Mouse (Mus musculus) ES-Bruce4 (cell line): ENCODE measurements around the gene Fam107b. TPM values are rescaled to one million over a fixed set of nuclear protein-coding genes. Genes with fewer than 3 reads are reported as not detected.

Source experiments
- H3K27ac ChIP-seq: 2 replicates; pipeline ENCODE4 v1.5.1; 2012; ENCODE audit warnings: low read length, inconsistent platforms; ENCODE audit not compliant: insufficient read depth
- H3K27me3 ChIP-seq: 2 replicates; pipeline ENCODE4 v1.6.1; 2012; ENCODE audit warnings: mild to moderate bottlenecking, low read length, inconsistent platforms; ENCODE audit not compliant: control insufficient read depth, poor library complexity, insufficient read depth, severe bottlenecking
- H3K36me3 ChIP-seq: 2 replicates; pipeline ENCODE4 v1.6.1; 2012; ENCODE audit warnings: inconsistent platforms, mild to moderate bottlenecking, low read length, moderate library complexity; ENCODE audit not compliant: control insufficient read depth, poor library complexity, insufficient read depth, severe bottlenecking
- H3K4me1 ChIP-seq: one replicate; pipeline ENCODE4 v1.8.1; 2011; ENCODE audit warnings: low read length; ENCODE audit not compliant: control insufficient read depth, insufficient read depth
- H3K4me3 ChIP-seq: 2 replicates; pipeline ENCODE4 v1.5.1; 2011; ENCODE audit warnings: low read depth, mild to moderate bottlenecking, low read length
- H3K9ac ChIP-seq: 2 replicates; pipeline ENCODE4 v1.6.1; 2012; ENCODE audit warnings: low read depth, mild to moderate bottlenecking, inconsistent platforms; ENCODE audit not compliant: poor library complexity, severe bottlenecking
- H3K9me3 ChIP-seq: replicated peaks from 2 replicates; pipeline ENCODE4 v1.6.1; 2012; ENCODE audit warnings: mild to moderate bottlenecking, low read length, inconsistent platforms; ENCODE audit not compliant: control insufficient read depth, poor library complexity, insufficient read depth, severe bottlenecking
- CTCF ChIP-seq: IDR thresholded peaks from one replicate; pipeline ENCODE4 v1.8.1; 2011; ENCODE audit warnings: low read depth, low read length
- EP300 ChIP-seq: IDR thresholded peaks from 2 replicates; pipeline ENCODE4 v1.6.1; 2011; ENCODE audit warnings: low read depth, low read length; ENCODE audit not compliant: insufficient read depth
- POLR2A ChIP-seq: IDR thresholded peaks from one replicate; pipeline ENCODE4 v1.8.1; 2011; ENCODE audit warnings: low read length; ENCODE audit not compliant: insufficient read depth
- polyA plus RNA-seq: library from polyadenylated mRNA; stranded (reverse); fragments of >200 nt; gene quantifications from 2 replicates; pipeline ENCODE4 v1.2.4, GENCODE M21; 2011; ENCODE audit warnings: low read depth; ENCODE audit not compliant: missing spikeins, insufficient read depth, insufficient read length

Gene Fam107b
- polyA plus RNA-seq, 1 experiment = 54.4 TPM

DNA sequence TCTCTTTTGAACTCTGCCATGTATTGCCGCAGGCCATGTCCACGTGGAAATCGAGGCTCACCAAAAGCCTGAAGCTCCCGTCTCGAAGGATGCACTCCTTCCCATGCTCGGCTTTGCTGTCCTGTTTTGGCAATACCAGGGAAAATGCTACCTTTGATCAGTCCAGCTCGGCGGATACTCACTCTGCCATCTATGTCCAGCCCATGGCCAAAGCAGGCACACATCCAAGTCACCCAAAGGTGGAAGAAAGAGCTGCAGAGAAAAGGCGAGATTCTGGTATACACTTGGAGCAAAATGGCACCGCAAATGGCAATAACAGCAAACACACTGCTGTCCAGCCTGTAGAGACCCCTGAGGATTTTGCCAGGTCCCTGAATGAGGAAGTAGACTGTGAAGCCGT lies 318 bp downstream of the Fam107b start:
- no peak overlapping the region for H3K9ac ChIP-seq
- H3K36me3 ChIP-seq = no peaks in the 10 kb centered on the region
- H3K4me3 ChIP-seq = no peak overlapping the region
- TF ChIP-seq EP300 = no peak
- no peak for TF ChIP-seq POLR2A
- no peak for TF ChIP-seq CTCF
- no peaks in the 10 kb centered on the region for H3K27me3 ChIP-seq
- H3K4me1 ChIP-seq = no peaks in the 10 kb centered on the region
- H3K27ac ChIP-seq = no peak overlapping the region
- H3K9me3 ChIP-seq = no peaks in the 10 kb centered on the region

DNA sequence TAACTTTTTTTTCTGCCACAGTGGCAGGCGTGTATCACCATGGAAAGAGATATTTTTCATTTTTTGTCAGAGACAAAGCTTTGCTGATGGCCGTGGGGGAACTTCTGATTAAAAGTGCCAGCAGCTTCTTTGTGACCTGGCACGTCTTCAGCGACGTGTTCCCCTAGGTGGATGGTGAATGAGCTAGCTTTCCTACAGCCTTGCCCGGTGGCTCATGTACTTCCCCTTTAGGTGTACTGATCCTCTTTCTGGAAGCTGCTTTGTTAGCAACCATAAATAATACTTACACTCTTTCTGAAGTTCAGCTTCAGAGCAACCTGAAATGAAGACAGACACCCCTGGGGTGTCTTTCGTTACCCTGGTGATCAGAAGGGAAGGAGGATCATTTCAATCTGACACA lies 3.6 kb downstream of the Fam107b start:
- H3K9ac ChIP-seq = no peak overlapping the region
- no peak overlapping the region for H3K27ac ChIP-seq
- TF ChIP-seq POLR2A (no peak), CTCF (no peak), EP300 (no peak)
- H3K36me3 ChIP-seq = no peaks in the 10 kb centered on the region
- H3K9me3 ChIP-seq = no peaks in the 10 kb centered on the region
- H3K27me3 ChIP-seq = no peaks in the 10 kb centered on the region
- H3K4me3 ChIP-seq = no peak overlapping the region
- H3K4me1 ChIP-seq = no peaks in the 10 kb centered on the region

DNA sequence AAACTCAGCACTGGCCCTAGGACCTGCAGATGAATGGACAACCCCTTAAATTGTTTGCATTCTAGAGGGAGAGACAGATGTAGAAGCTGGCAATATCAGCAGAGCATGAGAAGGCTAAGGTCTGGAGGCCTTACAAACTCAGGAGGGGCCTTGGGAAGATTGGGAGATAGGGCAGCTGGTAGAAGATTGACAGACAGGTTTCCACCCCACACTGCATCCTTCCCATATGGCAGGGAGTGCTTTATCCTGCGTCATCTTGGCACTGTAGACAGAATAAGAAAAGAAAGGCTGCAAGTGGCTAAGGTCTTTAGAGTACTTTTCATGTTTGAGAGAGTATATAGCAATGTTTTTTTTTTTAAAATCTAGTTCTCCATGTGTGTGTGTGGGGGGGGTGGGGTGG lies 4.9 kb downstream of the Fam107b start:
- Histone ChIP-seq H3K4me1 (no peaks in the 10 kb centered on the region), H3K9ac (no peak overlapping the region), H3K27ac (no peak overlapping the region), H3K27me3 (no peaks in the 10 kb centered on the region), H3K4me3 (no peak overlapping the region), H3K9me3 (no peaks in the 10 kb centered on the region), H3K36me3 (no peaks in the 10 kb centered on the region)
- TF ChIP-seq EP300 (no peak), POLR2A (no peak), CTCF (no peak)

DNA sequence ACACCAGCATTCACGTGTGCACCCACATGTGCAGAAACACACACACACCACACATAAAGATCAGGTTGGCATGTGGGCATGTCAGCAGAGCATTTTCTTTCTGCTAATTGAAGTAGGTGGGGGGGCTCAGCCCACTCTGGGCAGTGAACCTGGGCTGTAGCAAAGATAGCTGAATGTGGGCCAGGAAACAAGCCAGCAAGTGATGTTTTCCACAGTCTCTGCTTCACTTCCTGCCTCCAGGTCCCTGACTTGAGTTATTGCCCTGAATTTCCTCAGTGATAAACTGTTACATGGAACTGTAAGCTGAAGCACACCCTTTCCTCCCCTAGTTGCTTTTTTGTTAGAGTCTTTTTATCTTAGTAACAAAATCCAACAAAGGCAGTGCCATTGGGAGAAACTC lies 6.1 kb downstream of the Fam107b start:
- Histone ChIP-seq H3K27me3 (no peaks in the 10 kb centered on the region), H3K9ac (no peak overlapping the region), H3K27ac (no peak overlapping the region), H3K36me3 (no peaks in the 10 kb centered on the region), H3K4me3 (no peak overlapping the region), H3K9me3 (no peaks in the 10 kb centered on the region), H3K4me1 (no peaks in the 10 kb centered on the region)
- TF ChIP-seq POLR2A (no peak), CTCF (no peak), EP300 (no peak)

DNA sequence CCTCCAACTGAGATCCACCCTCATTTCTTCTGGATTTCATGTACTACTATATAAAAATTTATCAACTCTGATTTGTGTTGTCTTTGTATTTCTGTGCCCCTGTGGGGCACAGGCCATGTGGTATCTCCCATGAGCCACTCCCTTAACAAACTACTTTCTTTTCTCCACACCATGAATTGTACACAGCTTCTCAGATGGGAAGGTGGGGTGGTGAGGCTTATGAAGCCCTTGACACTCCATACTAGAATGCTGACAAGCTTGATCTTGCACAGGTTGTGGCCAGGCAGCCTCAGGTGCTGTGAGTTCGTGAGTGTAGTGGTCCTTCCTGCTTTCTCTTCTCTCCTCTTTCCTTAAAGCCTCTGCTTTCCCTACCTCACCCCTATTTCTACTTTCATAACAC lies 6.9 kb downstream of the Fam107b start:
- Histone ChIP-seq H3K36me3 (no peaks in the 10 kb centered on the region), H3K9ac (no peak overlapping the region), H3K4me1 (no peaks in the 10 kb centered on the region), H3K4me3 (no peak overlapping the region), H3K27me3 (no peaks in the 10 kb centered on the region), H3K9me3 (no peaks in the 10 kb centered on the region), H3K27ac (no peak overlapping the region)
- no peak for TF ChIP-seq POLR2A

DNA sequence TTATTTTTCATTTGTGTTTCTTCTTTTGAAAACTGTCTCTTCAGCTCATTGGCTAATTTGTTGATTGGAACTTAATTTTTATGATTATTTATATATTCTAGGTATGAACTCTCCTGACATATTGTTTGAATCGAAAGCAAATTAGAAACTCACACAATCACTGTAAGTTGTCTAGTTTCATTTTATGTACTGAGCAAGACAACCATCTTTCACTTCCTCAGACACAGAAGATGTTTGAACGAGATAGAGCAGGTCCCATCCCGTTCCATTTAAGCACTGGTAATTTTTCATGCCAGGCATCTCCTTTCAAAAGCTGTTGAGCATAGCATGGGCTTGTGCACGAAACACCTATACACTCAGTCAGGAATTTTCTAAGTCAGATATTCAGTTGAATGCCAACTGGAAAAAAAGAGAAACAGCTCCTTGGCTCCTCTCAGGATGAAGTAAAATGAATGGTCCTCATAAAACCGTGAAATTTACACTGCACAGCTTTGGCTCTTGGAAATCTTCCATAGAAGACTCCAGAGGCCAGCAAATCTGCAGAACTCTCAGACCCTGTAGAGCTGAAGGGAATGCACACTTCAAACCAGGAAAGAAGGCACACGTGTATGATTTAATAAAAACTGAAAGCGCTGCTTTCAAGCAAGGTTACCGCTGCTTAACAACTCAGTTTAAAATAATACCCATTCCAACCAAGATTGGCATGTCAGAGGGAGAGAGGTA lies 8.1 kb downstream of the Fam107b start:
- Histone ChIP-seq H3K36me3 (no peaks in the 10 kb centered on the region), H3K4me3 (no peak overlapping the region), H3K9me3 (no peaks in the 10 kb centered on the region), H3K27me3 (no peaks in the 10 kb centered on the region), H3K9ac (no peak overlapping the region), H3K27ac (no peak overlapping the region), H3K4me1 (no peaks in the 10 kb centered on the region)
- TF ChIP-seq EP300 (no peak), POLR2A (no peak), CTCF (no peak)
